Mouse (Mus musculus) neutrophil, adult 5-6 weeks (primary cell): ENCODE data around the gene Dlk2. TPM values are rescaled to one million over a fixed set of nuclear protein-coding genes. Genes with fewer than 3 reads are reported as not detected.

Experiments
- ATAC-seq: fragments of 151-379, 151-347 bp; 2 replicates; pipeline ENCODE4 v1.8.0; 2017; ENCODE audit warnings: mild to moderate bottlenecking, moderate TSS enrichment; ENCODE audit not compliant: insufficient number of reproducible peaks, poor library complexity, low FRiP score, severe bottlenecking; ENCODE audit errors: extremely low read depth
- total RNA-seq: library from RNA; stranded (forward); fragments of 200-1000 nt; gene quantifications from 2 replicates; pipeline ENCODE4 v1.2.3, GENCODE M21; 2017

The Dlk2 gene
- total RNA-seq, result not detected in 2 replicates

DNA sequence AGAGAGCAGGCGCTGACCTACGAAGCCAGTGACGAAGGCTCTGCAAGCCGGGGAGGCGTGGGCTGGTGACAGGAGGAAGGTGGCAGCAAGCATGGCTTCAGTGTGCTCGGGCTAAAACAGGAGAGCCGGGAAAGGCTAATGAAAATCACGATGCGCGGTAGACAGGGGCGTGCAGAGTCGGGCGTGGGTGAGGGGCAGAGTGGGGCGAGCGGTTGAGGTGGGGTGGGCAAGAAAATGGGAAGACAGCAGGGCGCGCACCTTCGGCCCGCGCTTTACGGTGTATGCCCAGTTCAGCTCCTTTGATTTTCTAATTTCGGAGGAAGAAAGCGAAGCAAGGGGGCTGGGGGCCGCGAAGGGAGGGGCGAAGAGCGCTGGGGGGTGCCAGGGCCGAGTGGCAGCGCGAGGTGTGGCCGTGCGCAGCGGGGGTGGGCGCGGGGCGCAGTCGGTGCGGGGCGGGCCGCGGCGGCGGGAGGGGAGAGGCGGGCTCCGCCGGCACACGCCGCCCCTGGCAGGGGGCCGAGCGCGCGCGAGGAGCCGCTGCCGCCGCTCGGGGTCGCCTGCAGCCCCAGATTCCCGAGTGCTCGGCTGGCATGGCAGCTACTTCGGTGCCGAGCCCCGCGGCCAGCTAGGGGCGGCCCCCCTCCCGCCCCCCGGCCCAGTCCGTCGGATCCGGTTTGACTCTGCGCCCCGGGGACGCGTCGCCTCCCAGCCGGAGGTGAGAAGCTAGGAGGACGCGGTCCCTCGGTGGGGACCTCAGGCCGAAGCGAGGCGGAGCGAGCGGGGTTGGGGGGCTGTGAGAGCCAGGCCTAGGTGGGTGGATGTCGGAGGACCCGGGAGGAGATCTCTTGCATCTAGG is at the start of gene Dlk2:
Gene Dlk2, plus strand, starts transcription at position 58 of the 856 bp plus-strand sequence.
- ATAC-seq, result no peak

DNA sequence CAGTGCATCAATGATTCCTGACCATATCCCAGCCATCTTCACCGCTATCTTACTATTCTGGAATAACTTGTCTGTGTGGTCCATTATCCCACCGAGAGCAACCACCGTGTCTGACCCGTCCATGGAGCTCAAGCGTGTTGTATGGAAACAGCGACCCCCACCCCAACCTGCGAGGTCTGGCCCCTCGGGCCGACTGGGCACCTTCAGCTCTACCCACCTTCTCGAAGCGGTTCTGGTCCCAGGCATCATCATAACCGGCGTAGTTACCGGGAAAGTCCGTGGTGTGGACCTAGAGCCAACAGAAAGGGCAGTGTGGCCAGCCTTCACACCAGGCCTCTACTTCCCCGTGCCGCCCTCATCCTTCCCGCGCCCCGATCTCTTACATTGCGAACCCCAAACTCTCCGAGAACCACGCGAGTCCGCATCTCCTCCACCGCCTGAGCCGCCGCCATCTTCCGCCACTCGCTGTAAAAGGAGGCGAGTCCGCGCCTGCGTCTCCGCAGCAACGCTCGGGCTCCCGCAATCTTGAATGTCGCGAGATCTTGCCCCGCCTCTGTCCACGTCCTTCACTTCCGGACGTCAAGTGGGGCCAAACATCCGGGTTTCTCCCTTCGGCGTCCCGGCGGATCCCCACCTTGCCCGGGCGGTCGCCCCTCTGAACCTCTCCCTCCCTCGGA is 49.6 kb upstream of the Dlk2 start, which contains the start of the genes Polr1c and Yipf3:
Gene Polr1c, minus strand, starts transcription at position 543 of the 677 bp plus-strand sequence.
Gene Yipf3, plus strand, starts transcription at position 569 of the 677 bp plus-strand sequence.
- peak; percentile 87 for ATAC-seq

DNA sequence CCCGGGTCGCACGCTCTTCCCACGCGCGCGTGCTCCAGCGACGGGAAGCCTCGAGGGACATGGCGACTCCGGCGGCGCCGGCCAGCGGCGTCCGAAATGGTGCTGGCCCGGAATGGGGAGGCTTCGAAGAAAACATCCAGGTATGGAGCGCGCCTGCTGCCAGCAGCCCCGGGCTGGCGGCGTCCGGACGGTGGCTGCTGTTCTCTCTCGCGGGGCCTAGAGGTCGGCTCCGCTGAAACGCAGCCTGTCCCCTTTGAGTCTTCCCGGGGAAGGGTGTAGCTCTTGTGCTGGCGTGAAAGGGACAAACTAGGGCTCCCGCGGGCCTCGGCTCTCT is 49.1 kb upstream of the Dlk2 start:
- no peak for ATAC-seq

DNA sequence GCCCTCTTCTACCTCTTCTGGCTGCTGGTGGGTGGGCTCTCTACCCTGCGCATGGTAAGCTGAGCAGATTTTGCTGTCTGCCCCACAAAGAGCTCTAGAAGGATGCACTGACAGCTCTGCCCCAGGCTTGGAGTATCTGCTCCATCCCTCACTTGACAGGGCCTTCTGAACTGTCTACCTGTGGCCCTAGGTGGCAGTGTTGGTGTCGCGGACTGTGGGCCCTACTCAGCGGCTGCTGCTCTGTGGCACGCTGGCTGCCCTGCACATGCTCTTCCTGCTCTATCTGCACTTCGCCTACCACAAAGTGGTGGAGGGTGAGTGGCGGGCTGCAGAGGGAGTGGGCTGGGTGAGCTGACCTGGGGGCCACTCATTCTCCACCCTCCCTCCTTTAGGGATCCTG is 46.0 kb upstream of the Dlk2 start:
- no peak for ATAC-seq

DNA sequence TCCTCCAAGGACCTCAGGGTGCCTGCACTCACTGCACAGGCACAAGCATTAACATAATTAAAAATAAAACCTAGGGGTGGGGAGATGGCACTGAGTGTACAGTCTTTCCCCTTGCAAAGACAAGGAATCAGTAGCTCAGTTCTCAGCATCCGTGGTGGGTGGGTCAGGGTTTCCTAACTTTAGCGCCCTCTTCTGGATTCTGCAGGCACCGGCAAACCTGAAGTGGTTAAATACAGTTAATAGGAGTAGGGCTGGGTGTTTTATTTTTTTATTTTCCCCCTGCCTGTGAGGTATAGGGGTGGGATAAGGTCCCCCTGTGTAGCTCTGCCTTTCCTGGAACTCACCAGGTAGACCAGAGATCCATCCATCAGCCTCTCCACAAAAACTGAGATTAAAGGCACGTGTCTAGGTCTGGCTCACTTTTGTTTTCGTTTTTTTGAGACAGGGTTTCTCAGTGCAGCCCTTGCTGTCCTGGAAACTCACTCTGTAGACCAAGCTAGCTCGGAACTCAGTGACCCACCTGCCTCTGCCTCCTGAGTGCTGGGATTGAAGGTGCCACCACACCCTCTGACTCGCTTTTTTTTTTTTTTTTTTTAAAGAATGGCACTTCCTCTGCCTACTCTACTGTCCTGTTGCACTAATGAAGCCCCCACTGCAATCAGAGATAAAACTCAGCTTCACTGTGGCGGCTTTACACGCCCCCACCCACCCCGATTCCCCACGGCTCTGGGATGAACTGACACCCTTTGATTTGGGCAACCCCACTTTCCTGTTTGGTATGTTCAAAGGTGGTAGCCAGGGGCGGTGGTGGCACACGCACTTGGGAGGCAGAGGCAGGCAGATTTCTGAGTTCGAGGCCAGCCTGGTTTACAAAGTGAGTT is 44.4 kb upstream of the Dlk2 start:
- ATAC-seq, result no peak

DNA sequence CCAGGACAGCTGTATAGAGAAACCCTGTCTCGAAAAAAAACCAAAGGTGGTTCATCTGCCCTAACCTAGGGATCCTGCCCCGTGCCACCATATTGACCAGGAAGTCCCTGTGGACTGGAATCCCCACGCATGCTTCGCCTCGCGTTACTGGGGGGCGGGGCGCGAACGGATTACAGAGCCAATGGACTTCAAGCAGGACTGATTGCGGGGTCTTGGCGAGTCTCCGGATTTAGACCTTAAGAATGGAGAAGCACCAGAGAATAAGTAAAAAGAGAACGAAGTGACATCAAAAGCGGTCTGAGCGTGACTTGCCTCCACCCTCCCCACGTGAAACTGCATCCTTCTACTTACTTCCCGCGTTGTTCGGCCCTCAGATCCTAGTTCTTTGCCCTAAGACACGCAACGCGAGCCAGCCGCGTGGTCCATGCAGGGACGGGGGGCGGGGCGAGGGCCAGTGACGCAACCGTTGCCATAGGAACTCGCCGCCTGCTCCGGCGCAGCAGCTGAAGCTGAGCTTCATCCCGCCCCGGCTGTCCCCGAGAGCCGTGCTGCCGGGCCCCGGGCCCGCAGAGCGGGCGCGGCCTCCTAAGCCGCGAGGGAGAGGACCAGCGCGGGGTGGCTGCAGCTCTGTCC is 43.7 kb upstream of the Dlk2 start, which contains the start of gene Lrrc73:
Gene Lrrc73, plus strand, starts transcription at position 80 of the 633 bp plus-strand sequence.
- peak; percentile 59 for ATAC-seq

DNA sequence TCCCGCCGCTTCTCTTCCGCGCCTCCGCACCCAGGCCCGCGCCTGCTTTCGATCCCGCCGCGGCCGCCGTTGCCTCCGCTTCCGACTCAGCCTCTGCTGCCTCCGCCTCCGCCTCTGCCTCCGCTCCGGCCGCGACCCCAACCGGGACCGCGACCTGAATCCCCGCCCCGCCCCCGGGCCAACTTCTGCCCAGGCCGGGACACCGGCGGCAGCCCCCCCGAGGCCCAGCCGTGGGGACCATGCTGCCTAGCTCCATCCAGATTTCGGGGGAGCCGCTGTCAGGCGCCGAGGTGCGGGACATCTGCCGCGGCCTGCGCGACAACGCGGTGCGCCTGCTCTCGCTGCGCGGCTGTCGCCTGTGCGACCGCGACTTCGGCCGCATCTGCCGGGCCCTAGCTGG is 43.1 kb upstream of the Dlk2 start:
- ATAC-seq, result no peak

DNA sequence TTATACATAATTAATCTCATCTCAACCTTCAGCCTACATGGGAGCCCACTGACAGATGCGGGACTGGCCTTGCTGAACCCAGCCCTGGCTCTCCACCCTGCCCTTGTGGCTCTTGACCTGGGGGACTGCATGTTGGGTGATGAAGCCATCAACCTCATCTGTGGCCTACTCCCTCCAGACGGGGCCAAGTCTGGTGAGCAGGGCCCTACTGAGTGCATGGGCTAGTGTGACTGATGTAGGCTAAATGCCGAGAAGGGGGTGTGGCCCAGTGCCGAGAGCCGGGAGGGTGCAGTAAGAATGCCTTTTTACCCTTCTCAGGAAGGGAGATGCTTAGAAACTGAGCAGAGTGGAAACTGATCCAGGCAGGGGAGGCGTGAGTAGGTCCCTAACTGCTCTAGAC is 42.1 kb upstream of the Dlk2 start:
- no peak for ATAC-seq

DNA sequence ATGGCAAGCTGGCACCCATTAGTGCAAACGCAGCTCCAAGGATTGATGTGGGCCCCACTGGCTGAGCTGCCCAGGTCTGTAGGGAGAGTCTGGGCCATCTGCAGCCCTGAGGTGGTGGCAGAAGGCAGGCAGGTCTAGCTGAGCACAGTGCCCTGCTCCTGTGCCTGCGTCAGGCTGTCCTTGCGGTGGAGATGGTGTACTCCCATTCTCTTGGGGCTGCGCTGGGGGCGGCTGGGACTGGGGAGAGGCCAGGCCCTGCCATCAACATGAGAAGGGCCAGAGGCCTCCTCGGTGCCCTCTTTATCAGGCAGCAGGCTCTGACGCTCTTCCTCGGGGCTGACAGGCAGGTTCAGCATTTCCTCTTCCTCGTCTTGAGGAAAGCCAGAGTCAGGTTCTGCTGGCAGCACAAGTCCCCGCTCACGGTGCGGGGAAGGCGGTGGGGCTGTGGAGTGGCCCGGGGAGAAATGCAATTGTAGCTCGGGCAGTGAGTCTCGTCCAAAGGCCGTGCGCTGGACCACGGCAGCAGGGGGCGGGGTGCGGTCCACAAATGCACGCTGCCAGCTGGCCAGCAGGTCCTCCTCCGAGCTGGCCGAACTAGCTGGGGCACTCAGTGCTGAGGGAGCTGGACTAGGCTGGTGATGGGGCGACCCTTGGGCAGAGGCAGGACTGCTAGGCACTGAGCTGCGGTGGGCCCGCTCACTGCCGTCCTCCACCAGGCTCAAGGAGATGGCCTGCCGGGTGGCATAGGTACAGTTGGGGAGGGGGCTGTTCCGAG is 38.8 kb upstream of the Dlk2 start:
- ATAC-seq, result no peak

DNA sequence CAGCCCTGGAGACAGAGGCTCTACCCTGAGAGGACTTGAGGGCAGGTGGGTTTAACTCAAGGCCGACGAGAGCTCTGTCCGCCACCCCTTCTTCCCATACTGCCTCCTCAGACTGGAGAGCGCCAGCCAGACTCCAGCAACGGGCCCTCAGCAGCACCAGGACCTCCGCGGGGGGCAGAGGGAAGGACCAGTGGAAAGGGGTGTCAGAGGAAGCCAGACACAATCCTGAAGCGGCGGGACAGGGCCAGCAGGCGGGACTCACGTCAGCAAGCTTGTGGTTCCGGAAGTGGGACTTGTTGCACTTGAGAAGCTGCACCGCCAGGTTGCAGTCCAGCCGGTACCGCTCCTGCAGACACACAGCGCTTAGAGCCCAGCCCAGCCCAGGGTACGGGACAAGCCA is 37.5 kb upstream of the Dlk2 start:
- no peak for ATAC-seq

DNA sequence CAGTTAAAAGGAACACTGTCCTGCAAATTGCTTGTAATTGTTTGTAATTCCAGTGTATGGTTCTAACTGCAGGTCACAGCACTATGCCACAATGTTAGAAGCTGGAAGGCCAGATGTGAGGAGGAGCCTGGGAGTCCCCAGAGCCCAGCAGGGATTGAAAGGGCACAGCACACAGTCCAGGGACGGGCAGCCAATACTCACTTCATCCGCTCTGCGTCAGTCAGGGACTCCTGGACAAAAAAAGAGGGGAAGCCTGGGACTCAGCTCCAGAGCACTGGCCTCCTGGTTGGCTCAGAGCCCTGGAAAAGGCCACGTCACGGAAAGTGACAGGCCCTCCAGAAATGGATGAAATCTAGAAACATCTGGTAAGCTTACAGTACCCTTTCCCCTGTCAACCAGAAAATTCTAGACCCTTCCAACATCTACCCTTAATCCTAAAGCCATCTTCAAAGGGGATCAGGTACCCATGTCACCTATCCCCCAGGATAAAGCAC is 35.0 kb upstream of the Dlk2 start:
- no peak for ATAC-seq

DNA sequence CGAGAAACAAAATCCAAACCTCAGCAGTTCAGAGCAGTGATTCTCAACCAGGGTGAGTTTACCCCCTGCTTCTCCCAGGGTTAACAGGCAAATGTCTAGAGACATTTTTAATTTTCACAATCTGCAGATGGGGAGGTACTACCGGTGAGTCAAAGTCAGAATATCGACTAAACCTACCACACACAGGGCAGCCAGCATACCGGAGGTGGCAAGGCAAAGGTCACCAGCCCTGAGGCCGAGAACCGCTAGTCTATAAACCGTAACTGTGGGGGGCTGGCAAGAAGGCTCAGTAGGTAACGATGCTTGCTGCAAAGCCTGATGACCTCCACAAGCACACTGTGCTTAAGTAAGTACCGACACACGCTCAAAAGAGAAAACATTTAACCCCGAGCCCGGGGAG is 31.7 kb upstream of the Dlk2 start:
- ATAC-seq, result no peak

DNA sequence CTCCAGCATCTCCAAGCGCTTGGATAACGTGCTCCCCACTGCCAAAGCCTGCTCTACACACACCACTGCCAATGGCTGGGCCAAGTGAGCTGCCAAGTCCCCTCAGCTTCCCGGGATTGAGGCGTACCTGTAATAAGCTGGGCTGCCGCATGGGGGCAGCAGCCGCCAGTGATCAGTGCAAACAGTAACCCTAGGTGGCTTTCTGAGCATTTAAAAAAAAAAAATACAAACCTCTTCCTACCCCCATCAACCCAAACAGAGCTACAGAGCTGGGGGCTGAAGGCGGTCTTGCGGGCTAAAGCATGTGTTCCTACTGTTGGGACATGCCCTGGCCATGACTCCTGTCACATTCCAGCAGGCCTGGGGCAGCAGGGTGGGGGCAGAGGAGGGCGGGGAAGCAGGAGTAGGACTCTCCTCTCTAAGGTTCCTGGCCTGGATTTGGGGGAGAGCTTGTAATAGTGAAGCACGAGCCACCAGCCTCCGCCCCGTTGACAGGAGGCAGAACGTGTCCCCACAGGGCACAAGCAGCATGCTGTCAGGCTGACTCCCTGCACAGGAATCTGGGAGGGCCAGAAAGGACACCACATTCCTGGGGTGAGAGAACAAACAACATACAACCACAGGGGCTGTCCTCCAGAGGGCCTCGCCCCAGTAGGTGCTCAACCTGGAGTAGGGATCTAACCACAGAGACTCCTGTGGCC is 31.2 kb upstream of the Dlk2 start:
- peak; percentile 52; the same call in 1 of the 2 replicates for ATAC-seq

DNA sequence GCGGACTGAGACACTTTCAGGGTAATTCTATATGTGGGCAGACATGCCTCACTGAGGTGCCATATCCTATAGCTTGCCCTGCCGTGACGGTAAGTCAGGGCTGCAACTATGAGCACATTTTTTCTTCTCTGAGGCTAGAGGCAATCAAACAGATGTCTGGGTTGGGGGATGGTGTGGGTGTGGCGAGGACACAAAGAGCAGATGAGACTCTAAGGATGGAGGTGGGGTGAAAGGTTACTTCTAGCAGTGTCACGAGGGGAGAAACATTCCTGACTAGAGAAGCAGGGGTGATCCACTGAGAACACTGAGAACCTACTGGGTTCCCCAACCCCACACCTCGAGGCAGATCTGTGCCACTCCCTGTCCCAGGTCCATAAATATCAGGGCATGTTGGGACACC is 30.2 kb upstream of the Dlk2 start:
- ATAC-seq, result no peak

DNA sequence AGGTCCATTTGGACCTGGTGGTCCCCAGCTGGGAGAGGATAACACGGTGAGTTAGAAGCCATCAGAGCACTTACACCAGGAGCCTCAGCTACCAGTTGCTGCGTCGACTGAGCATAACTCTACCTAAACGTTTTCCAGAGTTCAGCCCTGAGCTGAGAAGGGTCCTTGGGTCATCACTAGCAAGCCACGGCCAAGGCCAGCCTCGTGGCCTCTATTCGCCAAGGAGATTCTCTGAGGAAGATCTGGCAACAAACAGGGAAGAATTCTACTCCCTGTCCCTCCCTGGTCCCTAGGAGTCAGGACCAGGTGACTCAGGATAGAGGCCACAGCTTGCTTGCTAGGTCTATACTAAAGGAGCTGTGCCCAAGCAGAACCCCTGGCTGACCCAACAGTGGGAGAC is 29.7 kb upstream of the Dlk2 start:
- ATAC-seq, result no peak

DNA sequence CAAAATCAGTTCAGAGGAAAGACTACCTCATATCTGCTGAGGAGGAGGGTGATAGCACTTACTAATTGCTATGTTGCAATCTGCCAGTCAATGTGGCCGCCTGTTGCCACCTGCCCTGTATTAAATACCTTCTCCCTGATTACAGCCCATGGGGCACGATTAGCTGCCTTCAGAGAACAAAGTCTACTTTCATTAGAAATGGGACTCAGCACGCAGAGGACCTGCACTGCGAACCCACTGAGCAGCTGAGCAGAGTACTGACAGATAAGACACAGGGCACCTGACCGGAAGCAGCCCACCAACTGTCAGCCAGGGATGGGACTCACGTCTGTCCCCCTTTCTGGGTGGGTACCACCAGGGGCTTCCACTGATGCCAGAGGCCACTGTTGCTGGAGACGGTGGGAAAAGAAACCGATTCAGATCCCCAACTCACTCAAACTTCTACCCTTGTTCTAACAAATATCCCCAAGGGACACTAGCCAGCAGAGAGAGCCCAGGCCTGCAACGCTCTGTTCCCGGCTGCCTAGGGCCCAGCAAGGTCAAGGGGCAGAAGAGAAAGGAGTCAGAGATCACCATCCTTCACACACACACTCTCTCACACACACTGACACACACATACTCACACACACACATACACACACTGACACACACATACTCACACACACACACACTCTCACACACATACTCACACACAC is 29.0 kb upstream of the Dlk2 start:
- ATAC-seq, result no peak
